Mouse (Mus musculus) neural tube, embryonic 13.5 days (tissue): ENCODE data around the gene Gnb1. TPM values are rescaled to one million over a fixed set of nuclear protein-coding genes. Genes with fewer than 3 reads are reported as not detected.

Source experiments
- polyA plus RNA-seq: library from polyadenylated mRNA; unstranded; fragments of >200 nt; fragmentation: Nextera tagmentation; extraction: Ambion mirVana; gene quantifications from 2 replicates; pipeline ENCODE4 v1.2.1, GENCODE M21; 2015

Gnb1 gene
- polyA plus RNA-seq, 1 experiment from 2014 or later, result 1,019 TPM

Other genes with a start within 250 kb of the Gnb1 start
- 76.3 and 84.2 TPM in 2 replicates for gene Faap20, start 241.6 kb upstream of the Gnb1 start, polyA plus RNA-seq
- 60.3 and 62.3 TPM in 2 replicates for gene Prkcz, start 130.0 kb upstream of the Gnb1 start, polyA plus RNA-seq
- 0.17 TPM in 1 of 2 replicates, not detected in the other for gene Gabrd, start 93.2 kb upstream of the Gnb1 start, polyA plus RNA-seq
- 2.8 and 3.8 TPM in 2 replicates for gene Cfap74, start 82.2 kb upstream of the Gnb1 start, polyA plus RNA-seq
- not detected in 2 replicates for gene Tmem52, start 22.2 kb upstream of the Gnb1 start, polyA plus RNA-seq
- 77.5 and 91.5 TPM in 2 replicates for gene Nadk, start 71.0 kb downstream of the Gnb1 start, polyA plus RNA-seq
- 14.6 and 15.9 TPM in 2 replicates for gene Slc35e2, start 110.1 kb downstream of the Gnb1 start, polyA plus RNA-seq
- 54.7 and 61.6 TPM in 2 replicates for gene Cdk11b, start 133.5 kb downstream of the Gnb1 start, polyA plus RNA-seq
- not detected in 2 replicates for gene Gm10563, start 154.0 kb downstream of the Gnb1 start, polyA plus RNA-seq
- gene Mmp23, start 162.0 kb downstream of the Gnb1 start, polyA plus RNA-seq, result 3.9 and 5.4 TPM in 2 replicates
- gene Mib2, start 177.8 kb downstream of the Gnb1 start, polyA plus RNA-seq, result 37.4 and 38.9 TPM in 2 replicates
- gene Fndc10, start 203.0 kb downstream of the Gnb1 start, polyA plus RNA-seq, result 10.5 and 16.5 TPM in 2 replicates
- gene Ssu72, start 213.4 kb downstream of the Gnb1 start, polyA plus RNA-seq, result 178 and 184 TPM in 2 replicates
- 10.4 and 12.0 TPM in 2 replicates for gene Tmem240, start 243.4 kb downstream of the Gnb1 start, polyA plus RNA-seq